Mouse (Mus musculus) CH12.LX (cell line): ENCODE measurements around the gene Ralbp1. TPM values are rescaled to one million over a fixed set of nuclear protein-coding genes. Genes with fewer than 3 reads are reported as not detected.

Experiments
- DNase-seq: peaks from one replicate; pipeline ENCODE4 v3.0.0-alpha.2; 2013; ENCODE audit errors: extremely low read depth
- H3K27ac ChIP-seq: 2 replicates; pipeline ENCODE4 v1.5.1; 2012; ENCODE audit warnings: low read depth, mild to moderate bottlenecking, control low read depth, moderate library complexity; ENCODE audit not compliant: insufficient read depth
- H3K27me3 ChIP-seq: replicated peaks from 2 replicates; pipeline ENCODE3; 2012; ENCODE audit warnings: inconsistent platforms
- H3K36me3 ChIP-seq, 2 experiments: replicated peaks in 1 of 2; 2 replicates each; pipeline versions ENCODE3 to v1.6.1; 2012; ENCODE audit warnings: inconsistent platforms in 1 of 2, low read length in 1 of 2, mild to moderate bottlenecking in 1 of 2, mixed read lengths in 1 of 2, moderate library complexity in 1 of 2; ENCODE audit not compliant: control insufficient read depth in 1 of 2, insufficient read depth in 1 of 2
- H3K4me1 ChIP-seq, 2 experiments: 2 replicates each; pipeline ENCODE4 v1.6.1; 2012; ENCODE audit warnings: inconsistent platforms in 1 of 2, moderate library complexity in 1 of 2; ENCODE audit not compliant: insufficient read depth in 2 of 2, control insufficient read depth in 1 of 2
- H3K4me2 ChIP-seq: 2 replicates; pipeline ENCODE4 v1.6.1; 2012; ENCODE audit warnings: low read depth, mild to moderate bottlenecking, control low read depth; ENCODE audit not compliant: poor library complexity, insufficient read depth, severe bottlenecking
- H3K4me3 ChIP-seq, 3 experiments: fragments of 150-350 bp in 1 of 3; sonication (generic) in 1 of 3; replicated peaks in 1 of 3; 2 replicates each; pipeline versions ENCODE3 to v1.5.1; 2011 to 2012; ENCODE audit warnings: low read depth in 2 of 3, low read length in 2 of 3, mild to moderate bottlenecking in 2 of 3, moderate library complexity in 2 of 3, control low read depth in 1 of 3, improper control_type of control experiment in 1 of 3, inconsistent platforms in 1 of 3, mixed read lengths in 1 of 3; ENCODE audit not compliant: poor library complexity in 1 of 3
- H3K79me2 ChIP-seq: replicated peaks from 2 replicates; pipeline ENCODE4 v1.6.1; 2012; ENCODE audit warnings: mild to moderate bottlenecking, moderate library complexity; ENCODE audit not compliant: control insufficient read depth, poor library complexity, insufficient read depth, severe bottlenecking; ENCODE audit errors: extremely low read depth
- H3K9ac ChIP-seq: 2 replicates; pipeline ENCODE4 v1.6.1; 2012; ENCODE audit warnings: low read depth, mild to moderate bottlenecking, control low read depth, moderate library complexity; ENCODE audit not compliant: insufficient read depth
- H3K9me3 ChIP-seq: replicated peaks from 2 replicates; pipeline ENCODE3; 2012; ENCODE audit warnings: low read length, inconsistent platforms, mixed read lengths
- BHLHE40 ChIP-seq: IDR thresholded peaks from 2 replicates; pipeline ENCODE4 v1.6.1; 2011; ENCODE audit warnings: mild to moderate bottlenecking, low read depth, low read length, improper control_type of control experiment
- CTCF ChIP-seq, 2 experiments: IDR thresholded peaks in 1 of 2; conservative IDR thresholded peaks in 1 of 2; 2 replicates each; pipeline ENCODE4 v1.5.1; 2011 to 2012; ENCODE audit warnings: low read depth in 2 of 2, low read length in 2 of 2, improper control_type of control experiment in 1 of 2, inconsistent platforms in 1 of 2, mild to moderate bottlenecking in 1 of 2, moderate library complexity in 1 of 2
- E2F4 ChIP-seq: IDR thresholded peaks from 2 replicates; pipeline ENCODE4 v1.6.1; 2011; ENCODE audit warnings: low read depth, low read length, improper control_type of control experiment; ENCODE audit not compliant: insufficient replicate concordance
- EP300 ChIP-seq: IDR thresholded peaks from 2 replicates; pipeline ENCODE4 v1.6.1; 2011; ENCODE audit warnings: low read length, improper control_type of control experiment
- HCFC1 ChIP-seq: IDR thresholded peaks from 2 replicates; pipeline ENCODE4 v1.6.1; 2012; ENCODE audit warnings: low read depth, mild to moderate bottlenecking, inconsistent platforms, low read length, improper control_type of control experiment
- JUN ChIP-seq: IDR thresholded peaks from 2 replicates; pipeline ENCODE4 v1.6.1; 2011; ENCODE audit warnings: low read depth, mild to moderate bottlenecking, low read length, improper control_type of control experiment, moderate library complexity; ENCODE audit not compliant: insufficient read depth
- JUND ChIP-seq: conservative IDR thresholded peaks from 2 replicates; pipeline ENCODE4 v1.6.1; 2011; ENCODE audit warnings: low read depth, low read length, improper control_type of control experiment
- MAFK ChIP-seq: IDR thresholded peaks from 2 replicates; pipeline ENCODE4 v1.6.1; 2011; ENCODE audit warnings: low read length, improper control_type of control experiment; ENCODE audit not compliant: insufficient replicate concordance
- NELFE ChIP-seq: IDR thresholded peaks from 2 replicates; pipeline ENCODE4 v1.6.1; 2011; ENCODE audit warnings: low read depth, low read length, improper control_type of control experiment
- POLR2A ChIP-seq: IDR thresholded peaks from 2 replicates; pipeline ENCODE4 v1.6.1; 2011; ENCODE audit warnings: low read depth, mild to moderate bottlenecking, improper control_type of control experiment, low read length
- POLR2AphosphoS2 ChIP-seq: IDR thresholded peaks from 2 replicates; pipeline ENCODE4 v1.6.1; 2011; ENCODE audit warnings: low read depth, low read length, improper control_type of control experiment
- TCF12 ChIP-seq: IDR thresholded peaks from 2 replicates; pipeline ENCODE4 v1.6.1; 2014; ENCODE audit warnings: low read depth, mild to moderate bottlenecking, inconsistent platforms, low read length, improper control_type of control experiment
- USF1 ChIP-seq: IDR thresholded peaks from 2 replicates; pipeline ENCODE4 v1.6.1; 2014; ENCODE audit warnings: low read depth, mild to moderate bottlenecking, inconsistent platforms, low read length, improper control_type of control experiment
- ZC3H11A ChIP-seq: IDR thresholded peaks from 2 replicates; pipeline ENCODE4 v1.6.1; 2012; ENCODE audit warnings: low read depth, mild to moderate bottlenecking, inconsistent platforms, low read length, improper control_type of control experiment
- ZKSCAN1 ChIP-seq: IDR thresholded peaks from 2 replicates; pipeline ENCODE4 v1.6.1; 2012; ENCODE audit warnings: low read depth, inconsistent platforms, low read length, improper control_type of control experiment, borderline replicate concordance
- dilution Hi-C: fragments of 300-500 bp; cut with MboI; formaldehyde crosslinking; loops from 2 replicates; pipeline ENCODE4 v1.14.3; 2020; ENCODE audit warnings: low sequenced_read_pairs; ENCODE audit not compliant: extremely low pct_unique_long_range_greater_than_20kb, extremely low pct_ligation_motif_present
- in situ Hi-C: fragments of 300-500 bp; cut with MboI; formaldehyde crosslinking; loops from 3 replicates; pipeline ENCODE4 v1.14.3; 2019; ENCODE audit warnings: low sequenced_read_pairs, low pct_ligation_motif_present, low pct_unique_long_range_greater_than_20kb, mixed read lengths
- polyA plus RNA-seq: library from polyadenylated mRNA; unstranded; fragments of >175 nt; gene quantifications from 2 replicates; pipeline ENCODE4 v1.2.1, GENCODE M21; 2012; ENCODE audit warnings: low read depth; ENCODE audit not compliant: insufficient read length
- total RNA-seq, 2 experiments: library from RNA; depleted of rRNA; stranded (reverse); fragments of 300-350 nt in 1 of 2; fragments of >200 nt in 1 of 2; gene quantifications; 2 replicates each; pipeline ENCODE4 v1.2.3; 2012 to 2014

Ralbp1 gene
- total and polyA plus RNA-seq, 3 experiments: 25.3 to 27.2 (median 26.5) TPM

DNA sequence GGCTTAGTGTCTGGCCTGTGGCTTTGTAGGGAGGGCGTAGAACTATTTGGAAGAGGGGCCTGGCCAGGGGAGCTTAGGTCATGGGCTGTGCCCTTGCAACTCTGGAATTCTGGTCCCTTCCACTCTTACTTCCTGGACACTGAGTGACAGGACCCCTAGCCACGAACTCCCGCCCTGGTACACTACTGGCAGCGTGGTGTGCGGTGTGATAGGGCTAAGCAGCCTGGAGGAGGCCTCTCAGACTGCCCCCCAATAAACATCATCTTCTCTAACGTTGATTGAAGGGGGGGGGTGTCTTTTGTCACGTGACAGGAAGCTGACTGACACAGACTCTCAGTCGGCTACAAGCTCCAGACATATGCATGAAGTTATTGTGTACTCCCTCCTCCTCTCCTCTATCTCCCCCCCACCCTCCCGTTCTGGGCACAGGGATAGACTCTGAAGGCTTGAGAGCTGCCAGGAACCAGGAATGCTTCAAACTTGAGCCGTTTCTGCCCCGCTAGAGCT is 21.4 kb upstream of the Ralbp1 start:
- Histone ChIP-seq H3K27ac (no peak overlapping the region), H3K4me1 (no peaks in the 10 kb centered on the region), H3K36me3 (no peaks in the 10 kb centered on the region), H3K4me3 (no peak overlapping the region), H3K4me2 (no peak overlapping the region), H3K9ac (no peak overlapping the region), H3K27me3 (no peaks in the 10 kb centered on the region), H3K79me2 (no peaks in the 10 kb centered on the region), H3K9me3 (peaks cover 5% of the 10 kb centered on the region)
- no peak for DNase-seq
- in situ Hi-C loops: no loop called here
- TF ChIP-seq POLR2AphosphoS2: no peak
- no peak for TF ChIP-seq BHLHE40
- TF ChIP-seq CTCF (conservative IDR thresholded peaks at IDR 0.05 in 1 of 2, IDR thresholded peaks at IDR 0.05 in 1 of 2; ENCODE audit: low read depth in 2 of 2, low read length in 2 of 2): no peak
- no peak for TF ChIP-seq EP300
- no peak for TF ChIP-seq MAFK
- TF ChIP-seq E2F4: no peak
- no peak for TF ChIP-seq ZC3H11A
- no peak for TF ChIP-seq POLR2A
- TF ChIP-seq, all 38 proteins: peak for 0
- dilution Hi-C loops: no loop called here

DNA sequence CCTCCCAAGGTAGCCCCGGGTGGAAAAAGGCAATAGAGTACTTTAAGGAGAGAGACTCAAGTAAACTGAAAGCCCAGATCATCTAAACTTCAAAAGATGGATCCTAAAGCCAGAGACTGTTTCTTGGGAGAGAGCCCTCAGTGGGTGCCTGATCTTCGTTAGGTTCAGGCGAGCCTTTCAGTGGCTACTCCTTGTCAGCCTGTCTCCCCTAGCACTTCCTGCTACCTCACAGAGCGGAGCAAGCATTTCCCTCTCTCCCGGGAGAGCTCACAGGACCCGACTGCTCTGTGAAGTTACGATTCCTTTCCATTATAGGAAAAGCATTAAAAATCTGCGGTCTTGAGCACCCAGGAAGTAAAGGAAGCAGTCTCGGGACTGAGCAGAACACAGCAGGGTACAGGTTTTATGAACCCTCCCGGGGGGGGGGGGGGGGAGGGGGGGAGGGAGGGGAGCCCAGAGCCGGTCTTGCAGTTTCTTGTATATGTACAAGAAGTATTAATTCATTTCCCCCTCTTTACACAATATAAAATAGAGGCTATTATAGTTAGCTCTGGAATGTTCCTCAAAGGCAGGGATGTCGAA is 20.8 kb upstream of the Ralbp1 start:
- Histone ChIP-seq H3K9me3 (peaks cover 5% of the 10 kb centered on the region), H3K4me3 (no peak overlapping the region), H3K27ac (no peak overlapping the region), H3K36me3 (no peaks in the 10 kb centered on the region), H3K27me3 (no peaks in the 10 kb centered on the region), H3K4me1 (no peaks in the 10 kb centered on the region), H3K79me2 (no peaks in the 10 kb centered on the region), H3K9ac (no peak overlapping the region), H3K4me2 (no peak overlapping the region)
- no peak for DNase-seq
- in situ Hi-C loops (no loop called here), dilution Hi-C loops (no loop called here)
- TF ChIP-seq JUND (no peak), TCF12 (no peak), JUN (no peak), NELFE (no peak), USF1 (no peak), HCFC1 (no peak)

DNA sequence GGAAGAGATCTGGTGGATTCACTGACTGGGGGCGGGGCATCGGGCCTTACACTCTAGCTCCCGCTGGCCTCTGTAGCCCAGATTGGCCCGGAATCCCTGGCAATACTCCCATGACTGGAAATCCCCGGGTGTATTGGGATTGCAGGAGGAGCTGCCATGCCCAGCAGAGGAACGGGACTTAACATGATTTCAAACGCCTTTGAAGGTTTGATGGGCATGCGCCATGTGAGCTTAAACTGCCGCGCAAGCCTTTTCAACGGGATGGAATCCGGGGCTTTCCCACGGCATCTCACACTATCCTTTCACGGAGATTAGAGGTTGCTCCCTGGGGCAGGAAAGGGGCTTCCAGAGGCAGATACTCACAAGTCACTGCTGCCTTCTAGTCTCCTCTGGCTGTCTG is 19.6 kb upstream of the Ralbp1 start:
- Histone ChIP-seq H3K27ac (no peak overlapping the region), H3K4me3 (no peak overlapping the region), H3K4me2 (no peak overlapping the region), H3K4me1 (no peaks in the 10 kb centered on the region), H3K36me3 (no peaks in the 10 kb centered on the region), H3K9me3 (peaks cover 5% of the 10 kb centered on the region), H3K27me3 (no peaks in the 10 kb centered on the region), H3K9ac (no peak overlapping the region), H3K79me2 (no peaks in the 10 kb centered on the region)
- in situ Hi-C loops (no loop called here), dilution Hi-C loops (no loop called here)
- TF ChIP-seq ZKSCAN1 (no peak), E2F4 (no peak)
- no peak for DNase-seq
